Mouse (Mus musculus): Measurements from ENCODE around the gene Marf1. TPM values are rescaled to one million over a fixed set of nuclear protein-coding genes. Genes with fewer than 3 reads are reported as not detected.

Marf1 gene
- total and polyA plus RNA-seq, 3 experiments, result 19.9 to 28.1 (median 26.7) TPM

- dilution Hi-C loops (cut with MboI; ENCODE audit: extremely low pct_ligation_motif_present, extremely low pct_unique_long_range_greater_than_20kb, low sequenced_read_pairs), result no loop called here
- H3K27ac ChIP-seq (ENCODE audit: insufficient read depth, low read depth), result no peak overlapping the region
Measured at GRCm38 (mm10) chr16:14194164-14194950, 31.2 kb upstream of the Marf1 start.

GRCm38 (mm10) chr16:14185516-14185915 lies 22.4 kb upstream of the Marf1 start:
- no peak overlapping the region for H3K4me2 ChIP-seq (ENCODE audit: insufficient read depth, low read depth, poor library complexity, severe bottlenecking)
- peaks cover 77 to 97% of the 10 kb centered on the region in 2 experiments for H3K36me3 ChIP-seq (replicated peaks in 1 of 2; ENCODE audit: control insufficient read depth in 1 of 2, insufficient read depth in 1 of 2, low read length in 1 of 2)
- H3K9ac ChIP-seq (ENCODE audit: insufficient read depth, low read depth), result no peak overlapping the region
- H3K9me3 ChIP-seq (replicated peaks; ENCODE audit: low read length), result no peaks in the 10 kb centered on the region
- no peaks in the 10 kb centered on the region for H3K4me1 ChIP-seq (ENCODE audit: control insufficient read depth in 1 of 2, insufficient read depth in 2 of 2)
- no peak for DNase-seq (ENCODE audit: extremely low read depth)
- dilution Hi-C loops (cut with MboI; ENCODE audit: extremely low pct_ligation_motif_present, extremely low pct_unique_long_range_greater_than_20kb, low sequenced_read_pairs), result no loop called here
- no peak overlapping the region for H3K27ac ChIP-seq (ENCODE audit: insufficient read depth, low read depth)
- H3K4me3 ChIP-seq (replicated peaks in 1 of 3; ENCODE audit: low read depth in 2 of 3, low read length in 2 of 3, poor library complexity in 1 of 3), result no peak overlapping the region
- in situ Hi-C loops (cut with MboI; ENCODE audit: low pct_ligation_motif_present, low pct_unique_long_range_greater_than_20kb, low sequenced_read_pairs), result no loop called here
- TF ChIP-seq TCF12 (IDR thresholded peaks at IDR 0.05; ENCODE audit: low read depth, low read length), result no peak
- no peak for TF ChIP-seq CTCF (conservative IDR thresholded peaks at IDR 0.05 in 1 of 2, IDR thresholded peaks at IDR 0.05 in 1 of 2; ENCODE audit: low read depth in 2 of 2, low read length in 2 of 2)
- no peak for TF ChIP-seq HCFC1 (IDR thresholded peaks at IDR 0.05; ENCODE audit: low read depth, low read length)
- TF ChIP-seq ZKSCAN1 (IDR thresholded peaks at IDR 0.05; ENCODE audit: borderline replicate concordance, low read depth, low read length), result no peak
- no peak for TF ChIP-seq ETS1 (conservative IDR thresholded peaks at IDR 0.05; ENCODE audit: low read depth, low read length)
- no peak for TF ChIP-seq UBTF (IDR thresholded peaks at IDR 0.05; ENCODE audit: low read depth, low read length)
- TF ChIP-seq TBP (conservative IDR thresholded peaks at IDR 0.05; ENCODE audit: low read depth, low read length), result no peak
- no peak for TF ChIP-seq ZC3H11A (IDR thresholded peaks at IDR 0.05; ENCODE audit: low read depth, low read length)
- no peaks in the 10 kb centered on the region for H3K27me3 ChIP-seq (replicated peaks)
- H3K79me2 ChIP-seq (replicated peaks; ENCODE audit: control insufficient read depth, extremely low read depth, insufficient read depth, poor library complexity, severe bottlenecking), result no peaks in the 10 kb centered on the region

More at GRCm38 (mm10) chr16:14194164-14194950, 31.2 kb upstream of the Marf1 start:
- no peak overlapping the region for H3K4me2 ChIP-seq (ENCODE audit: insufficient read depth, low read depth, poor library complexity, severe bottlenecking)
- no peak for DNase-seq (ENCODE audit: extremely low read depth)
- in situ Hi-C loops (cut with MboI; ENCODE audit: low pct_ligation_motif_present, low pct_unique_long_range_greater_than_20kb, low sequenced_read_pairs), result no loop called here
- no peak overlapping the region for H3K4me3 ChIP-seq (replicated peaks in 1 of 3; ENCODE audit: low read depth in 2 of 3, low read length in 2 of 3, poor library complexity in 1 of 3)
- no peaks in the 10 kb centered on the region for H3K9me3 ChIP-seq (replicated peaks; ENCODE audit: low read length)
- peaks cover 34 to 59% of the 10 kb centered on the region in 2 experiments for H3K36me3 ChIP-seq (replicated peaks in 1 of 2; ENCODE audit: control insufficient read depth in 1 of 2, insufficient read depth in 1 of 2, low read length in 1 of 2)
- no peaks in the 10 kb centered on the region for H3K27me3 ChIP-seq (replicated peaks)
- TF ChIP-seq ZKSCAN1 (IDR thresholded peaks at IDR 0.05; ENCODE audit: borderline replicate concordance, low read depth, low read length), result no peak
- peak; percentile 63 for TF ChIP-seq POLR2AphosphoS2 (IDR thresholded peaks at IDR 0.05; ENCODE audit: low read depth, low read length)
- TF ChIP-seq POLR2A (IDR thresholded peaks at IDR 0.05; ENCODE audit: low read depth, low read length), result no peak
- H3K79me2 ChIP-seq (replicated peaks; ENCODE audit: control insufficient read depth, extremely low read depth, insufficient read depth, poor library complexity, severe bottlenecking), result no peaks in the 10 kb centered on the region
- H3K4me1 ChIP-seq (ENCODE audit: control insufficient read depth in 1 of 2, insufficient read depth in 2 of 2), result no peaks in the 10 kb centered on the region
- H3K9ac ChIP-seq (ENCODE audit: insufficient read depth, low read depth), result no peak overlapping the region

GRCm38 (mm10) chr16:14183856-14184255 lies 20.7 kb upstream of the Marf1 start:
- in situ Hi-C loops (cut with MboI; ENCODE audit: low pct_ligation_motif_present, low pct_unique_long_range_greater_than_20kb, low sequenced_read_pairs), result no loop called here
- H3K36me3 ChIP-seq (replicated peaks in 1 of 2; ENCODE audit: control insufficient read depth in 1 of 2, insufficient read depth in 1 of 2, low read length in 1 of 2), result peaks cover 67 to 97% of the 10 kb centered on the region in 2 experiments
- no peak overlapping the region for H3K27ac ChIP-seq (ENCODE audit: insufficient read depth, low read depth)

More at GRCm38 (mm10) chr16:14183856-14184255, 20.7 kb upstream of the Marf1 start:
- Histone ChIP-seq H3K27me3 (replicated peaks) (no peaks in the 10 kb centered on the region), H3K9me3 (replicated peaks; ENCODE audit: low read length) (no peaks in the 10 kb centered on the region), H3K4me3 (replicated peaks in 1 of 3; ENCODE audit: low read depth in 2 of 3, low read length in 2 of 3, poor library complexity in 1 of 3) (no peak overlapping the region), H3K79me2 (replicated peaks; ENCODE audit: control insufficient read depth, extremely low read depth, insufficient read depth, poor library complexity, severe bottlenecking) (no peaks in the 10 kb centered on the region), H3K4me1 (ENCODE audit: control insufficient read depth in 1 of 2, insufficient read depth in 2 of 2) (no peaks in the 10 kb centered on the region), H3K9ac (ENCODE audit: insufficient read depth, low read depth) (no peak overlapping the region), H3K4me2 (ENCODE audit: insufficient read depth, low read depth, poor library complexity, severe bottlenecking) (no peak overlapping the region)
- no peak for TF ChIP-seq GABPA (IDR thresholded peaks at IDR 0.05; ENCODE audit: insufficient replicate concordance, low read depth, low read length)
- TF ChIP-seq KAT2A (IDR thresholded peaks at IDR 0.05; ENCODE audit: insufficient replicate concordance, low read length), result no peak
- no peak for TF ChIP-seq HCFC1 (IDR thresholded peaks at IDR 0.05; ENCODE audit: low read depth, low read length)
- no peak for TF ChIP-seq NELFE (IDR thresholded peaks at IDR 0.05; ENCODE audit: low read depth, low read length)
- no peak for TF ChIP-seq MAFK (IDR thresholded peaks at IDR 0.05; ENCODE audit: insufficient replicate concordance, low read length)
- no peak for TF ChIP-seq CTCF (conservative IDR thresholded peaks at IDR 0.05 in 1 of 2, IDR thresholded peaks at IDR 0.05 in 1 of 2; ENCODE audit: low read depth in 2 of 2, low read length in 2 of 2)
- TF ChIP-seq ZKSCAN1 (IDR thresholded peaks at IDR 0.05; ENCODE audit: borderline replicate concordance, low read depth, low read length), result no peak
- no peak for TF ChIP-seq SMC3 (IDR thresholded peaks at IDR 0.05; ENCODE audit: low read depth, low read length)
- no peak for TF ChIP-seq ETS1 (conservative IDR thresholded peaks at IDR 0.05; ENCODE audit: low read depth, low read length)
- no peak for TF ChIP-seq MAZ (IDR thresholded peaks at IDR 0.05; ENCODE audit: low read depth, low read length)
- no peak for TF ChIP-seq PAX5 (IDR thresholded peaks at IDR 0.05; ENCODE audit: low read length)
- no peak for TF ChIP-seq USF2 (conservative IDR thresholded peaks at IDR 0.05; ENCODE audit: low read depth, low read length)
- no peak for TF ChIP-seq TBP (conservative IDR thresholded peaks at IDR 0.05; ENCODE audit: low read depth, low read length)
- TF ChIP-seq POLR2AphosphoS2 (IDR thresholded peaks at IDR 0.05; ENCODE audit: low read depth, low read length), result no peak
- TF ChIP-seq ELF1 (IDR thresholded peaks at IDR 0.05; ENCODE audit: low read depth, low read length), result no peak
- TF ChIP-seq CHD1 (IDR thresholded peaks at IDR 0.05; ENCODE audit: low read depth, low read length), result no peak
- TF ChIP-seq JUND (conservative IDR thresholded peaks at IDR 0.05; ENCODE audit: low read depth, low read length), result no peak
- TF ChIP-seq EP300 (IDR thresholded peaks at IDR 0.05; ENCODE audit: low read length), result no peak
- TF ChIP-seq RCOR1 (conservative IDR thresholded peaks at IDR 0.05; ENCODE audit: low read depth, low read length), result no peak
- dilution Hi-C loops (cut with MboI; ENCODE audit: extremely low pct_ligation_motif_present, extremely low pct_unique_long_range_greater_than_20kb, low sequenced_read_pairs), result no loop called here
- no peak for DNase-seq (ENCODE audit: extremely low read depth)
